Comparison of ENCODE assay signal across 9 mouse cellular contexts in the genomic region with DNA sequence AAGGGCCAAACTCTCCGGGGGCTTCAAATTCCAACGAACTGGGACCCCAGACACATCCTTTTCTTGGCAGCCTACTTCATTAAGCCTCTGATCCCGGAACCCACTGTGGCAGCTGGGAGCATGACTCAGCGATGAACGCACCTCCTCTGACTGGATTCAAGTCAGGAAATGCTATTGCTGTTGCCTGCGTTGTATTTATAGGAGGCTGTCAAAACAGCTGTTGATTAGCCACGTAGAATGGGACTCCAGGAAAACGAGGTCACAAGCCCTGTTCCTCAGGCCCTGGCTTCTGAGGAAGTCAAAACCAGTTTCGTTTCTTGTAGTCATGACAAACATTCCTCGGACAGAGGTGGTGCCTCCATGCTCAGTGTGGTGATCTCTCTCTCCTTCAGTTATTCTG.
DNase-seq lines count a peak whose midpoint lies in the region; ATAC-seq and TF ChIP-seq lines count a peak whose summit lies in the region.
"Had no signal": no experiment of that assay in that cellular context is flagged by ENCODE, and none has a peak within 500 bp of the region (broad histone marks: within the 10 kb centered on the region; RNA-seq: fewer than 3 reads in every experiment).

No protein-coding gene starts in this region.

- peaks cover 0 to 1% of the 10 kb centered on the region in 2 experiments; a peak in 1 of 4 replicates for H3K4me1 ChIP-seq in ES-E14 (ENCODE audit: control insufficient read depth in 2 of 2, insufficient read depth in 2 of 2, low read length in 2 of 2, poor library complexity in 1 of 2)
- H3K4me1 ChIP-seq: neural tube, embryonic 13.5 days had no signal

- H3K4me2 ChIP-seq in myocyte (ENCODE audit: low read depth) = peak overlapping the region; percentile 87
- H3K4me2 ChIP-seq: neural tube, embryonic 13.5 days had no signal

- no peaks in the 10 kb centered on the region for H3K27me3 ChIP-seq in myocyte (ENCODE audit: control insufficient read depth, insufficient read depth, insufficient read length)

- peak; percentile 60 for DNase-seq in gastrocnemius, adult 2 months
- no peak for DNase-seq in gastrocnemius, postnatal 10 days
- DNase-seq in ES-E14 (ENCODE audit: low read depth, low spot score) = no peak
- peak; percentile 54 for DNase-seq in kidney, postnatal 10 days
- no peak for DNase-seq in natural killer cell, adult 2 months (ENCODE audit: low spot score in 2 of 2)
- DNase-seq in cerebellum, adult 11-12 months = no peak

- peak overlapping the region; percentile 48 for H3K4me3 ChIP-seq in gastrocnemius, adult 2 months
- H3K4me3 ChIP-seq in ES-E14 (ENCODE audit: insufficient read depth in 1 of 2, low read depth in 1 of 2, low read length in 2 of 2, poor library complexity in 1 of 2, severe bottlenecking in 1 of 2) = no peak overlapping the region
- H3K4me3 ChIP-seq in myocyte = no peak overlapping the region
- H3K4me3 ChIP-seq: neural tube, embryonic 13.5 days had no signal

- no peak for TF ChIP-seq CTCF in gastrocnemius, adult 2 months (IDR thresholded peaks at IDR 0.05)

- peak overlapping the region; percentile 80 for H3K27ac ChIP-seq in gastrocnemius, adult 2 months
- no peak overlapping the region for H3K27ac ChIP-seq in ES-E14 (ENCODE audit: insufficient read depth, low read depth, low read length, poor library complexity, severe bottlenecking)
- H3K27ac ChIP-seq: neural tube, embryonic 13.5 days had no signal

- TF ChIP-seq POLR2A in myocyte (IDR thresholded peaks at IDR 0.05; ENCODE audit: insufficient read length, low read depth) = no peak

- no peak overlapping the region for H3K9ac ChIP-seq in ES-E14 (ENCODE audit: insufficient read depth, low read depth, low read length, poor library complexity, severe bottlenecking)
- H3K9ac ChIP-seq: neural tube, embryonic 13.5 days had no signal

- no peaks in the 10 kb centered on the region for H3K9me3 ChIP-seq in ES-E14 (ENCODE audit: control insufficient read depth, insufficient read depth, low read depth, low read length)
- H3K9me3 ChIP-seq: neural tube, embryonic 13.5 days had no signal

- H3K36me3 ChIP-seq in ES-E14 (ENCODE audit: control insufficient read depth, insufficient read depth, low read length, poor library complexity, severe bottlenecking) = no peaks in the 10 kb centered on the region
- no peaks in the 10 kb centered on the region for H3K36me3 ChIP-seq in myocyte (ENCODE audit: control insufficient read depth, insufficient read depth)
- H3K36me3 ChIP-seq: neural tube, embryonic 13.5 days had no signal

- intact Hi-C loops in gastrocnemius, adult 2 months (cut with DNase I) = no loop called here

- peak; percentile 94 for ATAC-seq in granulocyte monocyte progenitor cell, adult 5-6 weeks (replicated peaks; ENCODE audit: poor library complexity, severe bottlenecking)

- H3K79me2 ChIP-seq in myocyte (ENCODE audit: control insufficient read depth, insufficient read depth) = no peaks in the 10 kb centered on the region

- in situ Hi-C loops in ES-E14 (cut with MboI; ENCODE audit: low sequenced_read_pairs in 2 of 2, unreplicated experiment in 2 of 2) = no loop called here

- no peak overlapping the region for H3ac ChIP-seq in myocyte (ENCODE audit: control insufficient read depth, insufficient read length)

TF ChIP-seq in ES-E14, 5 proteins besides CTCF, POLR2A, EP300 and RAD21:
- no peak for TF ChIP-seq ZC3H11A (IDR thresholded peaks at IDR 0.05; ENCODE audit: borderline replicate concordance, low read depth, low read length)
- TF ChIP-seq MAFK (IDR thresholded peaks at IDR 0.05; ENCODE audit: insufficient read depth, low read depth, low read length) = peak; percentile 45; the same call in 1 of the 2 replicates
- TF ChIP-seq CHD2 (IDR thresholded peaks at IDR 0.05; ENCODE audit: low read depth, low read length) = no peak

TF ChIP-seq in myocyte, 11 proteins besides CTCF, POLR2A, EP300 and RAD21:
- TF ChIP-seq TCF3 (IDR thresholded peaks at IDR 0.05; ENCODE audit: insufficient read length, low read depth) (peak; percentile 66), MYOD1 (IDR thresholded peaks at IDR 0.05; ENCODE audit: control insufficient read depth in 1 of 3, insufficient read length in 2 of 3, low read depth in 2 of 3) (peak; percentile 47 to 95 (median 88)), MYOG (IDR thresholded peaks at IDR 0.05; ENCODE audit: control insufficient read depth in 1 of 3, insufficient read depth in 1 of 3, insufficient read length in 2 of 3, low read depth in 2 of 3) (peak; percentile 62 to 96 (median 94)), MAX (IDR thresholded peaks at IDR 0.05; ENCODE audit: low read depth) (no peak), USF1 (IDR thresholded peaks at IDR 0.05; ENCODE audit: low read depth) (peak; percentile 36), TCF12 (IDR thresholded peaks at IDR 0.05; ENCODE audit: insufficient read depth, poor library complexity, severe bottlenecking) (peak; percentile 54), SRF (IDR thresholded peaks at IDR 0.05; ENCODE audit: control insufficient read depth, insufficient read length, low read depth) (no peak), CEBPB (IDR thresholded peaks at IDR 0.05; ENCODE audit: insufficient read depth, poor library complexity, severe bottlenecking) (0 out of 2 replicates have a peak, but pooled peaks have one; percentile 6)
TF ChIP-seq in myocyte: peak in this region for 6.

Comparison
In these comparisons a context has a peak if more than half of its experiments do, and no peak if none do; other contexts are left out.
1. DNase-seq: peak in gastrocnemius, adult 2 months (single experiment) and kidney, postnatal 10 days (single experiment); none in gastrocnemius, postnatal 10 days (single experiment), ES-E14 (single experiment), natural killer cell, adult 2 months (0 of 2) and cerebellum, adult 11-12 months (single experiment).